Mouse (Mus musculus) lung, postnatal 0 days (tissue): ENCODE measurements around the gene Ube2e3. TPM values are rescaled to one million over a fixed set of nuclear protein-coding genes. Genes with fewer than 3 reads are reported as not detected.

Experiments
- ATAC-seq: fragments of 200-750 bp; cut with Nextera tagmentation; 2 replicates; pipeline ENCODE4 v1.8.0; 2017; ENCODE audit warnings: moderate library complexity
- DNase-seq: peaks from one replicate; pipeline ENCODE4 v3.0.0-alpha.2; 2016; ENCODE audit warnings: low spot score
- H3K27ac ChIP-seq: fragments of 300-500 bp; sonication (generic); 2 replicates; pipeline ENCODE4 v1.5.1; 2014; ENCODE audit warnings: antibody characterized with exemption, mild to moderate bottlenecking, low read length, mixed read lengths
- H3K27me3 ChIP-seq: fragments of 300-500 bp; sonication (generic); replicated peaks from 2 replicates; pipeline ENCODE4 v1.6.1; 2014; ENCODE audit warnings: low read length, mixed read lengths; ENCODE audit not compliant: insufficient read depth
- H3K36me3 ChIP-seq: fragments of 300-500 bp; sonication (generic); 2 replicates; pipeline ENCODE4 v1.6.1; 2014; ENCODE audit warnings: low read length, mixed read lengths; ENCODE audit not compliant: insufficient read depth
- H3K4me1 ChIP-seq: fragments of 300-500 bp; sonication (generic); 2 replicates; pipeline ENCODE4 v1.6.1; 2014; ENCODE audit warnings: antibody characterized with exemption, low read depth, low read length, mixed read lengths; ENCODE audit not compliant: insufficient read depth
- H3K4me2 ChIP-seq: fragments of 300-500 bp; sonication (generic); replicated peaks from 2 replicates; pipeline ENCODE4 v1.6.1; 2014; ENCODE audit warnings: low read depth, mild to moderate bottlenecking, low read length, moderate library complexity, mixed read lengths
- H3K4me3 ChIP-seq: fragments of 300-500 bp; sonication (generic); 2 replicates; pipeline ENCODE4 v1.5.1; 2014; ENCODE audit warnings: low read depth, low read length
- H3K9ac ChIP-seq: fragments of 300-500 bp; sonication (generic); replicated peaks from 2 replicates; pipeline ENCODE4 v1.6.1; 2014; ENCODE audit warnings: low read depth, mild to moderate bottlenecking
- H3K9me3 ChIP-seq: fragments of 300-500 bp; sonication (generic); 2 replicates; pipeline ENCODE4 v1.6.1; 2016; ENCODE audit warnings: low read length, mixed read lengths
- CTCF ChIP-seq: IDR thresholded peaks from 2 replicates; pipeline ENCODE4 v1.5.1; 2016; ENCODE audit warnings: antibody characterized with exemption, mild to moderate bottlenecking
- EP300 ChIP-seq: IDR thresholded peaks from 2 replicates; pipeline ENCODE4 v1.6.1; 2016; ENCODE audit warnings: antibody characterized with exemption, mild to moderate bottlenecking, control low read depth
- WGBS: fragments of 180-500 bp; shearing (Covaris S2); extraction: QIAGEN DNeasy Blood & Tissue Kit; methylation state at CpG from one replicate; pipeline ENCODE4 v1.1.7; 2014; 5-methylcytosine and 5-hydroxymethylcytosine counted together
- polyA plus RNA-seq: library from polyadenylated mRNA; unstranded; fragments of >200 nt; fragmentation: Nextera tagmentation; extraction: Ambion mirVana; gene quantifications from 2 replicates; pipeline ENCODE4 v1.2.1, GENCODE M21; 2015

Gene Ube2e3
- polyA plus RNA-seq = 94.7 and 97.5 TPM in 2 replicates

DNA sequence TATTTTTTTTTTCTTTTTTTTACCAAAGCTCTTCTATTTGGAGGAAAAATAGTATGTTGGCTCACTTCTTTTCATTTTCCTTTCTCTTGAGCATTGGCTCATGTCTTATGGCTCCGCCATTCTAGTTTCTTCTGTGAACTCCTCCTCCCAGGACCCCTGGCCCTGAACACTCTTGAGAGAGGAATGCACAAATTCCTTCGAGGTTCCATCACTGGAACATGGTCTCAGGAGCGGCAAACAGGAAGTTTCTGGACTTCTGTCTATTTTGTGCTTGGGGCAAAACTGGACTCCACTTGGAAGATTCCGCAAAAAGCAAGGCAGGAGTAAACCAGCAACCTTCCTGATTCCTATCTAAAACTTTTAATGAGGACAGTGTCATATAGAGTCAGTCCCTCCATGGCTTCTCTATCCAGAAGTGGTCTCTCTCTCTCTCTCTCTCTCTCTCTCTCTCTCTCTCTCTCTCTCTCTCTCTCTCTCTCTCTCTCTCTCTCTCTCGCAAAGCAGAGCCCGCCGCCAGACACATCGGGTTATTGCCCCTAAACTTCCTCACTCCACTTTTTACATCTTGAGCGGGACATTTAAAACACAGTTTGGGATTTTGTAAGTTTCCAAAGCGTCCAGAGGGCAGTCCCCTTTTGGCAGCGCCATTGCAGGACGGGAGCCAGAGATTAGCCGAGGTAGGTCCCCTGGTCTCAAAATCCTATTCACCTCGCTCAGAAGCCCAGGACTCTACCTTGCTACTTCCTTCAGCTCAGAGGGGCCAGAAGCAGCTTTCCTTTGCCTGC, at the start of gene Ube2e3:
Ube2e3 (plus strand) TSS at position 399 of the 785 bp plus-strand sequence.
- DNase-seq = peak; percentile 71
- H3K36me3 ChIP-seq = no peaks in the 10 kb centered on the region

DNA sequence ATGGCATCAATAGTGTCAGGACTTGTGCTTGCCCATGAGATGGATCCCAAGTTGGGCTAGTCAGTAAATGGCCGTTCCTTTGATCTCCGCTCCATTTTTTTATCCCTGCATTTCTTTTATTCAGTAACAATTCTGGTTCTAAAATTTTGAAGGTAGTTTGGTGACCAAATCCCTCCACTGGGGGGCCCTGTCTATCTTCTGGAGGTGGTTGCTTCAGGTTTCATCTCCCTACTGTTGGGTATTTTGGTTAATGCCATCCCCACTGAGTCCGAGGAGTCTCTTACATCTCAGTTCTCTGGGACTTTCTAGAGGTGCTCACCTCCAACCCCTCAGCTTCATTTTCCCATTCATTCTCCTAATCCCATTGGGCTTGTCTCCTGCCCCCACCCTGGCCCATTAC, 38.0 kb upstream of the Ube2e3 start:
- Histone ChIP-seq H3K4me3 (no peak overlapping the region), H3K27me3 (no peaks in the 10 kb centered on the region), H3K9ac (no peak overlapping the region), H3K27ac (no peak overlapping the region), H3K36me3 (no peaks in the 10 kb centered on the region), H3K9me3 (no peaks in the 10 kb centered on the region), H3K4me2 (no peak overlapping the region), H3K4me1 (no peaks in the 10 kb centered on the region)
- ATAC-seq (no peak), DNase-seq (no peak)
- 99% methylated on average over 3 of the region's 3 CpGs for WGBS
- TF ChIP-seq EP300 = no peak
- no peak for TF ChIP-seq CTCF

More for the DNA sequence above, at the start of gene Ube2e3:
- peaks cover 14% of the 10 kb centered on the region; the same call in 1 of the 2 replicates for H3K4me1 ChIP-seq
- H3K9ac ChIP-seq = peak within 1 kb of the TSS; percentile 92
- peak within 1 kb of the TSS; percentile 79 for H3K4me2 ChIP-seq
- 7% methylated on average over 14 of the region's 14 CpGs for WGBS
- TF ChIP-seq EP300 (0 out of 2 replicates have a peak, but pooled peaks have one; percentile 8), CTCF (no peak)
- no peaks in the 10 kb centered on the region for H3K27me3 ChIP-seq
- no peaks in the 10 kb centered on the region for H3K9me3 ChIP-seq
- no peak for ATAC-seq
- peak within 1 kb of the TSS; percentile 98 for H3K4me3 ChIP-seq
- peak within 1 kb of the TSS; percentile 97 for H3K27ac ChIP-seq

DNA sequence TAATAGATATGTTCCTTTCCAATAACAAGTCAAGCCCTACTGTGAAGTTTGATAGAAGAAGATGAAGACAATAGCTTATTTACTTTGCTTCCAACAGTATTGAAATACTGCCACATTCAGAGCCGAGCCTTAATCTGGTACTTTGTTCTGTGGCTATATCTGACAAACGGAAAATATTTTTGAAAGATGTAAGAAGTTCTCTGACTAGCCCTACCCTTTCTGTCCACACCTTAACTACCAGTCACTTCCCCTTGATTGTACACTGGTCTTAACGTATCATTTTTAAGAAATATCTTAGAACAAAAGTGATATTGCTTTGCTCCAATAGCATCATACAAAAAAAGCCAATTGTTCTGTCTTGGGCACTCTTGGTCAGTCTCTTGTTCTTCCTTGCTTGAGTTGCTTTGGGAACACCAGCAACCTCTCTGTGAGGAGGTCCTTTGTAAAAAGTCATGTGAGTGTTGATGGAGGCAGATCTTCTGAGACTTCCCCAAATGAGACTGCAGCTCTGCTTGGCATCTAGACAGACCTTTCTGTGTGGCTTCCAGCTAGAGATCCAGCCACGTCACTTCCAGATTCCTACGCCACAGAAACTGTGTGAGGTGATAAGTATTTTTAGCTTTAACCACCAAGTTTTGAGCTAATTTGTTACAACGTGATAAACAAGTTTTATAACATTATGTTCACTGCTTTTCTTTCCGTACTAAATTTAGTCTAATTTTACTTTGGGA, 26.3 kb upstream of the Ube2e3 start:
- Histone ChIP-seq H3K4me3 (no peak overlapping the region), H3K36me3 (no peaks in the 10 kb centered on the region), H3K27ac (no peak overlapping the region), H3K9me3 (no peaks in the 10 kb centered on the region), H3K27me3 (no peaks in the 10 kb centered on the region), H3K4me1 (no peaks in the 10 kb centered on the region), H3K9ac (no peak overlapping the region), H3K4me2 (no peak overlapping the region)
- TF ChIP-seq EP300 (no peak), CTCF (no peak)
- DNase-seq (no peak), ATAC-seq (no peak)
- WGBS = 82% methylated on average over 7 of the region's 7 CpGs

DNA sequence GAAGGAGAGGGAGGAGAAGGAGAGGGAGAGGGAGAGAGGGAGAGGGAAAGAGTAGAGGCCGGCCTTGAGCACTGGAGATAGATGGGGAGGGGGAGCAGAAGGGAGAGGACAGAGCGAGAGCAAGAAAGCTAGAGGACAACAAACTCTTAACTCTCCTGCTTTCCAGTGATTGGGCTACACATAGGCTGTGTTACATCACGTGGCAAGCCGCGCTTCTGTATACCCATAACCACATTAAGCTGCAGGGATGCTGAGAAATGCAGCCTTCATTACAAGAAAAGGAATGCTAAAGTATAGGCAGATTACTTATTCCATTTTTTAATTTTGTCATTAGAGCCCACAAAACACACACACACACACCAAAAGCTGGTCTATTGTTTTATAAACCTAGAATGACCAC, 23.6 kb upstream of the Ube2e3 start:
- no peak for ATAC-seq
- 88% methylated on average over 5 of the region's 5 CpGs for WGBS
- TF ChIP-seq CTCF (no peak), EP300 (no peak)

DNA sequence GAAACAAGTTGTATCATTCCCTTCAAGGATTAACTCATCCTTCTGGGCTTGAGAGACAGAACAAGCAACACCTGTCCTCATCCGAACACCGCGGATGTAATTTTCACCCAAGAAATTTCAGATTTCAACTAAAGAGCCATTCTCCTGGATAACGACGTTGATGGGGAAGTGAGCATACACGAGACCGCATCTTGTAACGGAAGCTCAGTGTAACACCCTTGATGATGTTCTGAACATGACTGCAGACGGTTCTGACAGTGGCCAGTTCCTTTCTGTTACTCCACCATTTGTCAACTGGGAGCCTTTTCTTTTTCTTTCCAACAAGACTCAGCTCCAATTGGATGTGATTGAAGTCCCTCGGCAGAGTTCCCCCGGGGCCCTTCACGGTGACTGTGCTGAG, 22.6 kb upstream of the Ube2e3 start:
- no peak for ATAC-seq
- H3K27ac ChIP-seq = no peak overlapping the region
- no peaks in the 10 kb centered on the region for H3K36me3 ChIP-seq
- H3K9ac ChIP-seq = no peak overlapping the region
- H3K4me1 ChIP-seq = no peaks in the 10 kb centered on the region
- no peaks in the 10 kb centered on the region for H3K27me3 ChIP-seq
- H3K9me3 ChIP-seq = no peaks in the 10 kb centered on the region
- WGBS = 90% methylated on average over 12 of the region's 12 CpGs
- TF ChIP-seq EP300 (no peak), CTCF (no peak)
- no peak for DNase-seq
- H3K4me2 ChIP-seq = no peak overlapping the region
- no peak overlapping the region for H3K4me3 ChIP-seq

More for the DNA sequence above, 23.6 kb upstream of the Ube2e3 start:
- no peaks in the 10 kb centered on the region for H3K4me1 ChIP-seq
- H3K4me3 ChIP-seq = no peak overlapping the region
- no peaks in the 10 kb centered on the region for H3K36me3 ChIP-seq
- H3K9ac ChIP-seq = no peak overlapping the region
- no peak overlapping the region for H3K4me2 ChIP-seq
- no peak overlapping the region for H3K27ac ChIP-seq
- no peaks in the 10 kb centered on the region for H3K27me3 ChIP-seq
- DNase-seq = no peak
- H3K9me3 ChIP-seq = no peaks in the 10 kb centered on the region

DNA sequence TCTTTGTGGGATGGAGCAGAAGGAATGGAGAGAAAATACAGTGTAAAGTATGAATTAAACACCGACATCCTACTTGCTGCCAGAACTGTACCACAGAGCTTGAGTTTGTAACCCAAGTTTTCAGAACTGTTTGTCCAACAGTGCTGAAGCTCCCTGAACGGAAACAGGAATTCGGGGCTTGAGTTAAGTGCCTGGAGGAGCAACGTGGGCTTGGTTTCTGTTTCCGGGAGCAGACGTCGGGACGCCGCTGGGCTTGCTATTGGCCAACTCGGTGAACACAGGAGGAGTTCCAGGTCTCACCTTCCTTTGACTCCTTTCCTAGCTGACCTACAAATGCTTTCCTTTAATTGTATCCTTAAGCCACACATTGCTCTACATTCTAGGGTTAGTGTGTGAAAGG, 22.2 kb upstream of the Ube2e3 start:
- no peaks in the 10 kb centered on the region for H3K36me3 ChIP-seq
- no peak overlapping the region for H3K4me3 ChIP-seq
- no peaks in the 10 kb centered on the region for H3K27me3 ChIP-seq
- 75% methylated on average over 10 of the region's 10 CpGs for WGBS
- ATAC-seq (no peak), DNase-seq (no peak)
- H3K4me1 ChIP-seq = no peaks in the 10 kb centered on the region
- H3K4me2 ChIP-seq = no peak overlapping the region
- no peak overlapping the region for H3K27ac ChIP-seq
- H3K9ac ChIP-seq = no peak overlapping the region
- no peaks in the 10 kb centered on the region for H3K9me3 ChIP-seq
- TF ChIP-seq EP300 = no peak
- no peak for TF ChIP-seq CTCF
